Mouse (Mus musculus): Measurements from ENCODE around the gene Pnrc2. TPM values are rescaled to one million over a fixed set of nuclear protein-coding genes. Genes with fewer than 3 reads are reported as not detected.

Gene Pnrc2
- total and polyA plus RNA-seq, 3 experiments, result 7.9 to 264 (median 197) TPM

GRCm38 (mm10) chr4:135875991-135876582, 2.4 kb upstream of the Pnrc2 start:
- TF ChIP-seq TAL1 (conservative IDR thresholded peaks at IDR 0.05; ENCODE audit: low read depth, low read length) (no peak), GATA2 (IDR thresholded peaks at IDR 0.05; ENCODE audit: borderline replicate concordance, low read depth, low read length) (no peak), POLR2AphosphoS5 (IDR thresholded peaks at IDR 0.05; ENCODE audit: insufficient replicate concordance, low read depth, low read length) (no peak; the same call in 1 of the 2 replicates), GATA1 (IDR thresholded peaks at IDR 0.05; ENCODE audit: borderline replicate concordance, low read length) (no peak), CTCF (IDR thresholded peaks at IDR 0.05; ENCODE audit: low read depth, low read length) (no peak)
- ATAC-seq (ENCODE audit: extremely low read depth, insufficient number of reproducible peaks, low FRiP score, poor library complexity, severe bottlenecking), result peak; percentile 36
- Histone ChIP-seq H3K4me3 (ENCODE audit: low read depth, low read length) (peak overlapping the region; percentile 65; the same call in 1 of the 2 replicates), H3K4me1 (ENCODE audit: insufficient read depth, low read depth, low read length) (peaks cover 49% of the 10 kb centered on the region), H3K27me3 (ENCODE audit: insufficient read depth, low read length) (peaks cover 7% of the 10 kb centered on the region), H3K36me3 (replicated peaks) (peaks cover 24% of the 10 kb centered on the region), H3K9me3 (replicated peaks) (no peaks in the 10 kb centered on the region)
- DNase-seq (ENCODE audit: low spot score), result peak; percentile 52

- peaks cover 6% of the 10 kb centered on the region for H3K27me3 ChIP-seq (ENCODE audit: insufficient read depth, low read length)
- H3K4me3 ChIP-seq (ENCODE audit: low read depth, low read length), result peak overlapping the region; percentile 65; the same call in 1 of the 2 replicates
- peaks cover 26% of the 10 kb centered on the region for H3K36me3 ChIP-seq (replicated peaks)
- ATAC-seq (ENCODE audit: extremely low read depth, insufficient number of reproducible peaks, low FRiP score, poor library complexity, severe bottlenecking) (no peak), DNase-seq (ENCODE audit: low spot score) (no peak)
- no peaks in the 10 kb centered on the region for H3K9me3 ChIP-seq (replicated peaks)
- TF ChIP-seq TAL1 (conservative IDR thresholded peaks at IDR 0.05; ENCODE audit: low read depth, low read length) (no peak), POLR2AphosphoS5 (IDR thresholded peaks at IDR 0.05; ENCODE audit: insufficient replicate concordance, low read depth, low read length) (no peak), GATA2 (IDR thresholded peaks at IDR 0.05; ENCODE audit: borderline replicate concordance, low read depth, low read length) (no peak), GATA1 (IDR thresholded peaks at IDR 0.05; ENCODE audit: borderline replicate concordance, low read length) (no peak), CTCF (IDR thresholded peaks at IDR 0.05; ENCODE audit: low read depth, low read length) (no peak)
- H3K4me1 ChIP-seq (ENCODE audit: insufficient read depth, low read depth, low read length), result peaks cover 53% of the 10 kb centered on the region
Observed at GRCm38 (mm10) chr4:135875546-135875945, 1.9 kb upstream of the Pnrc2 start.

DNA sequence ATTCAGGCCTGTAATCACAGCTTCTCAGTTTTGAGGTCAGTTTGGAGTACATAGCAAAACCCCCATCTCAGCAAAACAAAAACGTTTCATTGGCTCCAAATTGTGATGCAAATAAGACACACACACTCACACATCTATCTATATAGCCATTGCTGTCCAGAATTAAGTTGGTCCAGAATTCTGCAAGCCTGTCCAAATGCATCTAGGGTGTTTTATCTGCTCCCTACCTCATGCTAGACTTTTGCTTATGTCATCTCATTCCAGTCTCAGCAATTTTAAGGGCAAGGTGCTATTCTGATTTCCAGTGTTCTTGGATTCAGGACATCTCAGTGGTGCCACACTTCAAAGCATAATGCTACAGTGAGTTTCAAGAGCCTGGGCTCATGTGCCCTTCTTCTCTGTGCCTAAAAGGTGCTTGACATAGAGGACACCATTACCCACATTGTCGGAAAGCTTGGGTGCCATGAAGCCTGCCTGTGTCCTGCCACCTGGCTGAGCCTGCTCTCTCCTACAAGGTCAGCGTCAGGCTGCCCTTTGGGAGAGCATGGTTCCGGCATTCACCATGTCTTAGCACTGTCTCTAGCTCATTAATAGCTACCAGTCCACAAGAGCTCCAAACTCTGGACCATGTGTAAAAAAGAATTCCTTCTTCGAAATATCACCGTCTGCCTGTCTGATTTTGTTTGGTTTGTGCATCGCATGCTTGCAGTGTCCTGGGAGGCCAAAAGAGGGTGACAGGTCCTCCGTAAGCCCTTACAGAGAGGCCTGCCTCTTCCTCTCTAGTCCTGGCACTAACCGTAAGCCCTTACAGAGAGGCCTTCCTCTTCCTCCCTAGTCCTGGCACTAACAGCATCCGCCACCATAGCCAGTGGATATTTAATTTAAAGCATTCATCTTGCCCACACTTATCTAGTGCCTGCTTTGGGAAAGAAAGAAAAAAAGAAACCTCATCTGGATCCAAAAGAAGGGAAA, 1.2 kb upstream of the Pnrc2 start:
- peaks cover 52% of the 10 kb centered on the region for H3K4me1 ChIP-seq (ENCODE audit: insufficient read depth, low read depth, low read length)
- H3K9me3 ChIP-seq (replicated peaks), result no peaks in the 10 kb centered on the region
- H3K27me3 ChIP-seq (ENCODE audit: insufficient read depth, low read length), result peaks cover 1% of the 10 kb centered on the region; the same call in 1 of the 2 replicates
- TF ChIP-seq CTCF (IDR thresholded peaks at IDR 0.05; ENCODE audit: low read depth, low read length) (no peak), GATA1 (IDR thresholded peaks at IDR 0.05; ENCODE audit: borderline replicate concordance, low read length) (no peak)
- DNase-seq (ENCODE audit: low spot score) (no peak), ATAC-seq (ENCODE audit: extremely low read depth, insufficient number of reproducible peaks, low FRiP score, poor library complexity, severe bottlenecking) (no peak)
- peaks cover 29% of the 10 kb centered on the region for H3K36me3 ChIP-seq (replicated peaks)
- H3K4me3 ChIP-seq (ENCODE audit: low read depth, low read length), result no peak overlapping the region; the same call in 1 of the 2 replicates

GRCm38 (mm10) chr4:135872589-135873391, 860 bp downstream of the Pnrc2 start:
- Histone ChIP-seq H3K36me3 (replicated peaks) (peaks cover 35% of the 10 kb centered on the region), H3K4me1 (ENCODE audit: insufficient read depth, low read depth, low read length) (peaks cover 59% of the 10 kb centered on the region)

GRCm38 (mm10) chr4:135872015-135872414, 1.6 kb downstream of the Pnrc2 start:
- H3K27me3 ChIP-seq (ENCODE audit: insufficient read depth, low read length), result no peaks in the 10 kb centered on the region
- peaks cover 35% of the 10 kb centered on the region for H3K36me3 ChIP-seq (replicated peaks)
- peaks cover 57% of the 10 kb centered on the region for H3K4me1 ChIP-seq (ENCODE audit: insufficient read depth, low read depth, low read length)
- TF ChIP-seq POLR2AphosphoS5 (IDR thresholded peaks at IDR 0.05; ENCODE audit: insufficient replicate concordance, low read depth, low read length) (no peak), GATA1 (IDR thresholded peaks at IDR 0.05; ENCODE audit: borderline replicate concordance, low read length) (no peak), CTCF (IDR thresholded peaks at IDR 0.05; ENCODE audit: low read depth, low read length) (no peak), GATA2 (IDR thresholded peaks at IDR 0.05; ENCODE audit: borderline replicate concordance, low read depth, low read length) (no peak), TAL1 (conservative IDR thresholded peaks at IDR 0.05; ENCODE audit: low read depth, low read length) (no peak)
- no peaks in the 10 kb centered on the region for H3K9me3 ChIP-seq (replicated peaks)
- ATAC-seq (ENCODE audit: extremely low read depth, insufficient number of reproducible peaks, low FRiP score, poor library complexity, severe bottlenecking), result no peak
- peak overlapping the region; percentile 75; the same call in 1 of the 2 replicates for H3K4me3 ChIP-seq (ENCODE audit: low read depth, low read length)
- no peak for DNase-seq (ENCODE audit: low spot score)

More at GRCm38 (mm10) chr4:135872589-135873391, 860 bp downstream of the Pnrc2 start:
- H3K27me3 ChIP-seq (ENCODE audit: insufficient read depth, low read length), result no peaks in the 10 kb centered on the region
- DNase-seq (ENCODE audit: low spot score), result no peak
- TF ChIP-seq GATA1 (IDR thresholded peaks at IDR 0.05; ENCODE audit: borderline replicate concordance, low read length) (no peak), TAL1 (conservative IDR thresholded peaks at IDR 0.05; ENCODE audit: low read depth, low read length) (no peak), CTCF (IDR thresholded peaks at IDR 0.05; ENCODE audit: low read depth, low read length) (no peak), GATA2 (IDR thresholded peaks at IDR 0.05; ENCODE audit: borderline replicate concordance, low read depth, low read length) (no peak), POLR2AphosphoS5 (IDR thresholded peaks at IDR 0.05; ENCODE audit: insufficient replicate concordance, low read depth, low read length) (no peak)
- no peak for ATAC-seq (ENCODE audit: extremely low read depth, insufficient number of reproducible peaks, low FRiP score, poor library complexity, severe bottlenecking)
- H3K4me3 ChIP-seq (ENCODE audit: low read depth, low read length), result peak overlapping the region; percentile 75
- no peaks in the 10 kb centered on the region for H3K9me3 ChIP-seq (replicated peaks)
